Mouse (Mus musculus): ENCODE results near the gene Higd1c. TPM values are rescaled to one million over a fixed set of nuclear protein-coding genes. Genes with fewer than 3 reads are reported as not detected.
A peak's percentile ranks its signal among the peaks of the same experiment; 100 is the strongest.
"Not testable (repeated sequence)": the region's sequence is repeated elsewhere in the genome, so short reads cannot be mapped to it uniquely, and the experiment has no call there.

Gene Higd1c
- polyA plus RNA-seq, 1 experiment from 2014 or later = not detected

DNA sequence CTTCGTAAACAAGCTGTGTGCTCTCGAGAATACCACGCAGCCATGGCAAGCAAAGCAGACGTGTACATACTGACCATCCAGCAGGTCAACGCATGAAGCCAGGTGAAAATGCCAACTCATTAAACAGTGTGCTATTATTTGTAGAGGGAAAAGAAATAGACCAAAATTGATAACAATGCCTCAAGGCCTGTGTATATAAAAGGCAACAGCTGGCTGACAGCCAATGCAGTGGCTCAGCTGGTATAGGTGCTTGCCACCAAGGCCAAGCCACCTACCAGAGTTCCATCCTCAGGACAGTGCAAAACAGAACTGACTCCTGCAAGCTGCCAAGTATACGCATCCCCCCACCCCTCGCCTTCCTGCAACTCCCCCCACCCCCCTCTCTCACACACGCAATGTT is 51.3 kb downstream of the Higd1c start:
- H3K4me3 ChIP-seq = no peak overlapping the region
- no peak for ATAC-seq (ENCODE audit: borderline replicate concordance, extremely low read depth, low FRiP score, low TSS enrichment)
- no peak overlapping the region for H3K9ac ChIP-seq
- no peak overlapping the region for H3K27ac ChIP-seq
- H3K27me3 ChIP-seq = no peaks in the 10 kb centered on the region
- no peaks in the 10 kb centered on the region for H3K36me3 ChIP-seq
- H3K4me2 ChIP-seq = no peak overlapping the region
- H3K9me3 ChIP-seq = no peaks in the 10 kb centered on the region
- H3K4me1 ChIP-seq = peaks cover 8% of the 10 kb centered on the region; the same call in 1 of the 2 replicates
- WGBS = 81% methylated on average over 8 of the region's 8 CpGs

DNA sequence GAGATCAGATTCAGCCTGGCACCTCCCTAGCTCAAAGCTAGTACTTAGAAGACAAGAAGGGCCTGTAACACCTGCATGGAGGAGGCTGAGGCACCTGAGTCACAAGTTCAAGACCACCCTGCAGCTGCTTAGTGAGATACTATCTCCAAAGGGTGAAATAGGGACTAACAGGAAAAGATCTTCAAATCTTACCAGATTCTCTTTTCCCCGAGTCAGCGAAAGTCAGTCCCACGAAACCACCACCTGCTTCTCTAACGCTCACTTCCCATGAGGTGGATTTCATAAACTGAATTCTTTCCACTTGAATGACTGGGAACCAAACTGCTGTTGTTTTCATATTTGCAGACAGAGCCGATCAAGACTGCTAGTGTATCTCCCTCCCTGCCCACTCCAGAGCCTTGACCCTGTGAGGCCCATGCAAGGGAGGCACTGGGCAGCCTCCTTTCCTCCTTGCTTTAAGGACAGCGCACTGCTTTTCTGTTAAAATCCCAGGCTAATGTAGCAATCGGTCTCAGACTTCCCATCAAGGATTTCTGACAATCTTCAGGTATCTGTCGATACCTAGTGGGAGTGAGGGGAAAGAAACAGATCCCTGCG is 53.6 kb downstream of the Higd1c start:
- Histone ChIP-seq H3K9ac (no peak overlapping the region), H3K9me3 (no peaks in the 10 kb centered on the region), H3K36me3 (no peaks in the 10 kb centered on the region), H3K4me1 (peaks cover 18% of the 10 kb centered on the region), H3K27me3 (no peaks in the 10 kb centered on the region), H3K27ac (no peak overlapping the region), H3K4me3 (no peak overlapping the region), H3K4me2 (no peak overlapping the region)
- no peak for ATAC-seq (ENCODE audit: borderline replicate concordance, extremely low read depth, low FRiP score, low TSS enrichment)
- 80% methylated on average over 9 of the region's 9 CpGs for WGBS

DNA sequence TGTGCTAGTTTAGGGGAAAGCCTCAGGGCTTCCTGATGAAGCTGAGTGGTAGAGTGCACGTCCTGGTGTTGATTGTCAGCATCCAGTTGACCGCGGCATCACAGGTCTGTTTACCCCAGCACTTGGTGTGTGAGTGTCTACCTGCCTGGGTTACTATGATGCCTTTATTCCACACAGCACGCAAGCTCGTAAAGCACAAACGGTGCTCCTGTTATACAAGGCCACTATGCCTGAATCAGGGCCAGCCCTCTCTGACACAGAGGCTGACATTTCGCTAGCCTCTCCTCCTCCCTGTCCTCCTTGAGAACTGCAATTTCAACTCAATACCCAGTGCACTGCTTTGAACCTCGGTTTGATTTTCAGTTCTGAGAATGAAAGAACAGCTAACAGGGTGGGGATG is 55.0 kb downstream of the Higd1c start:
- H3K27ac ChIP-seq = no peak overlapping the region
- H3K36me3 ChIP-seq = no peaks in the 10 kb centered on the region
- no peak for ATAC-seq (ENCODE audit: borderline replicate concordance, extremely low read depth, low FRiP score, low TSS enrichment)
- no peak overlapping the region for H3K4me3 ChIP-seq
- H3K9me3 ChIP-seq = no peaks in the 10 kb centered on the region
- peaks cover 5% of the 10 kb centered on the region; the same call in 1 of the 2 replicates for H3K27me3 ChIP-seq
- 73% methylated on average over 8 of the region's 8 CpGs for WGBS
- H3K9ac ChIP-seq = no peak overlapping the region
- H3K4me1 ChIP-seq = peaks cover 21% of the 10 kb centered on the region
- no peak overlapping the region for H3K4me2 ChIP-seq

DNA sequence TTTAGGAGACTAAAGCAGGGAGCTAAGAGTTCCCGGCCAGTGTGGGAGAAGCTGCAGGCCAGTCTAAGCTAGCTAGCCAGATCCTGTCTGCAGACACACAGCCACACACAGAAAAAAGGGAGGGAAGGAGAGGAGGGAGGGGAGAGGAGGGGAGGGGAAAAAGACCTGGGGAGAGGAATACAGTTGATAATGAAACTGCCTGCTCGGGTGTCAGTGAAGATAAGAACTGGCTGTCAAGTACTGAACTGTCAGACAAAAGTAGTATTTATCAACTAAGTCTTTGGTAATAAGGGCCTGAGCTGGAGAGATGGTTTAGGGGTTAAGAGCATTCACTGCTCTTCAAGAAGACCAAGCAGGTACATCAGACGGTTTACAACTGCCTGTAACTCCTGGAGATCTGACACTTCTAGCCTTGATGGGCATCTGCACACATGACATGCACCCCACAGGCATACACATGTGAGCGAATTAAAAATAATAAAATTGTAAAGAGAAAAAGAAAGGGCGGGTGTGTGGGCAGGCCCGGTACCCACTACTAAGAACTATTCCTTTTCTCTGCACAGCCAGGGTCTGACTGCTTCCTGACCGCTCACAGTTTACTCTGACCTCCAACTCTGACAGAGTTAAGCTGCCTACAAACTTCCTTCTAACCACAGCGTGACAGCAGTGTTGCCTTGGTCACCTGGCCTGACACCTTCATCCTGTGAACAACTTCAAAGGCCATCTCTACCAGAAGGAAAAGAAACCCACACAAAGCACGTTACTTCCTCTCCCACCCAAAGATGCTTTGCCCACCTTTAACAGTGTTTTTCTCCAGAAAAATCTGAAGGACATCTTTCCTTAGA is 55.8 kb downstream of the Higd1c start:
- H3K4me2 ChIP-seq = no peak overlapping the region
- no peak overlapping the region for H3K9ac ChIP-seq
- no peak for ATAC-seq (ENCODE audit: borderline replicate concordance, extremely low read depth, low FRiP score, low TSS enrichment)
- peaks cover 14% of the 10 kb centered on the region for H3K27me3 ChIP-seq
- peaks cover 28% of the 10 kb centered on the region for H3K4me1 ChIP-seq
- 53% methylated on average over 9 of the region's 9 CpGs for WGBS
- H3K4me3 ChIP-seq = no peak overlapping the region
- H3K27ac ChIP-seq = no peak overlapping the region
- H3K36me3 ChIP-seq = no peaks in the 10 kb centered on the region
- no peaks in the 10 kb centered on the region for H3K9me3 ChIP-seq

DNA sequence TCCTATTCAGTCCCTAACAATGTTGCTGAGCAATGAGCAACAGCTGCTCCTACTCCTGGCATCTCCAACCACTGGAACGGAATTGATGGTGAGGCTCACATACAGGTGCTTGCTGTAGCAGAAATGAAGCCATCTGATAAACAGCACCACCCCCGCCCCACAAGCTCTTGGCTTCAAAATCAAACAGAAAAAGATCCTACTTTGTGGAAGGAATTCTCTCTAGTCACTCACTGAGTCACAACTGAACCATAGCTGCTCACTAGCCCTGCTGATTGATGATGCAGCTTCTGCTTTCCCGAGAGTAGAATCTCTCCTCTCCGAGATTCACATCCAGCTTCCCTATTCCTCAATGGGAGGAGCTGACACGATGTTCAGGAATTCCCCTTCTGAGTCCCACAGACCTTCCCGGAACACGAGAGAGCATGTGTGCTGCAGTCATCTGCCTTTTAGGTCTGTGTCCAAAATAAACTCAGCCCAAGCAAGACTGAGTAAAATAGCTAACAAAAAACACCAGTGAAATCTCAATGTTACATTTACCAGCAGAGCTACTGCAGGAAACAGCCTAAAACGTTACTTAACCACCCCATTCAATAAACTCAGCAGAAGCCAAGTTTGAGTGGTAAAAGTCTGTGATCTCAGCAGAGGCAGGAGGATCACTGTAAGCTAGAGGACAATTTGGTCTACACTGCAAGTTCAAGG is 56.9 kb downstream of the Higd1c start:
- Histone ChIP-seq H3K9ac (0 out of 2 replicates have a peak overlapping the region, but pooled peaks have one; percentile 1), H3K4me3 (peak overlapping the region; percentile 76)

DNA sequence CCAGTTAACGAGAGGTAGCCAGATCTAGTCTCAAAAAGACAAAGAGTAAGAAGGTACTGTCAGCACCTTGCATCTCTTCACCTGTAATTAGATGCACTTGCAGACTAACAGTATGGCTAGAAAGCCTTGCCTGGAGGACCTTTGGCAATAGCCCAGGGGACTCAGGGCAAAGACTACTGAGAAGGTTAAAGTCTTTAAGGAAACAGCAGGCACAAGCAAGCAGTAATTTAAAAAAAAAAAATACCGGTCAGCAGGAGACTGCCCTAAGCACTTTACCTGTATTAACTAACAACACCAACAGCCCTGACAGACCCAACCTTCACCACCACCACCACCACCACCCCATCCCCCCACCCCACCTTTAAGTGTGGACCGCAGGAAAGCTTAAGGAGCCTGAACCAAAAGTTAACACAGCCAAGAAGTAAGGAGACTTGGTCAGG is 57.4 kb downstream of the Higd1c start, which contains the start of gene Gm5475:
Gene Gm5475, plus strand, starts transcription at position 390 of the 440 bp plus-strand sequence.
- 18% methylated on average over 3 of the region's 3 CpGs for WGBS
- peaks cover 24% of the 10 kb centered on the region for H3K4me1 ChIP-seq
- H3K27ac ChIP-seq = not testable (repeated sequence)

More for the DNA sequence above, 56.9 kb downstream of the Higd1c start:
- no peak overlapping the region for H3K27ac ChIP-seq
- WGBS = 26% methylated on average over 8 of the region's 8 CpGs
- H3K4me2 ChIP-seq = peak overlapping the region; percentile 69
- H3K36me3 ChIP-seq = no peaks in the 10 kb centered on the region
- ATAC-seq (ENCODE audit: borderline replicate concordance, extremely low read depth, low FRiP score, low TSS enrichment) = no peak
- no peaks in the 10 kb centered on the region for H3K9me3 ChIP-seq
- peaks cover 24% of the 10 kb centered on the region for H3K27me3 ChIP-seq
- peaks cover 24% of the 10 kb centered on the region for H3K4me1 ChIP-seq

DNA sequence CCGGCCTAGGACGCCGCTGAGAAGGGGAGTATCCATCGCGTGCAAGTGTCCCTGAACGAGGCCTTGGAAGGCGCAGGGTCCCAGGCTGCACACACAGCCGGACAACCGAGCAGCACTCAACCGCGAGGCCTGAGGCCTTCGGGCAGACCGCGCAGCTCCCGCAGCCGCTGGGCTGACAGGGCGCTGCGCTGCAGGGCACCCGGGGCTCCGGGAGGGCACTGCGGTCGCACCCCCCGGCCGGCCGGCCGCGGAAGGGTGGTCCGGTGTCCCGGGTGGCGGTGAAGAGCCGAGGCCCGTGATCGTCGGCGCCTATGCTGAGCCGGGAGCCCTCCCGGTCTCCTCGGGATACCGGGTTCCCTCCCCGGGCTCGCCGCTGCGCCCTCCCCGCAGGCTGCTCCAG is 58.1 kb downstream of the Higd1c start:
- Histone ChIP-seq H3K9me3 (no peaks in the 10 kb centered on the region), H3K9ac (peak overlapping the region; percentile 67), H3K36me3 (no peaks in the 10 kb centered on the region), H3K4me3 (peak overlapping the region; percentile 76), H3K4me2 (peak overlapping the region; percentile 69), H3K27ac (no peak overlapping the region), H3K4me1 (peaks cover 24% of the 10 kb centered on the region), H3K27me3 (peaks cover 26% of the 10 kb centered on the region)
- peak; percentile 48 for ATAC-seq (ENCODE audit: borderline replicate concordance, extremely low read depth, low FRiP score, low TSS enrichment)
- WGBS = under 1% methylated on average over 44 of the region's 44 CpGs

More for the DNA sequence above, 57.4 kb downstream of the Higd1c start, which contains the start of gene Gm5475:
- H3K9ac ChIP-seq = peak within 1 kb of the TSS; percentile 67
- peak within 1 kb of the TSS; percentile 76 for H3K4me3 ChIP-seq
- H3K36me3 ChIP-seq; H3K9me3 ChIP-seq; ATAC-seq (ENCODE audit: borderline replicate concordance, extremely low read depth, low FRiP score, low TSS enrichment): not testable (repeated sequence)
- peak within 1 kb of the TSS; percentile 89 for H3K4me2 ChIP-seq
- peaks cover 26% of the 10 kb centered on the region for H3K27me3 ChIP-seq

DNA sequence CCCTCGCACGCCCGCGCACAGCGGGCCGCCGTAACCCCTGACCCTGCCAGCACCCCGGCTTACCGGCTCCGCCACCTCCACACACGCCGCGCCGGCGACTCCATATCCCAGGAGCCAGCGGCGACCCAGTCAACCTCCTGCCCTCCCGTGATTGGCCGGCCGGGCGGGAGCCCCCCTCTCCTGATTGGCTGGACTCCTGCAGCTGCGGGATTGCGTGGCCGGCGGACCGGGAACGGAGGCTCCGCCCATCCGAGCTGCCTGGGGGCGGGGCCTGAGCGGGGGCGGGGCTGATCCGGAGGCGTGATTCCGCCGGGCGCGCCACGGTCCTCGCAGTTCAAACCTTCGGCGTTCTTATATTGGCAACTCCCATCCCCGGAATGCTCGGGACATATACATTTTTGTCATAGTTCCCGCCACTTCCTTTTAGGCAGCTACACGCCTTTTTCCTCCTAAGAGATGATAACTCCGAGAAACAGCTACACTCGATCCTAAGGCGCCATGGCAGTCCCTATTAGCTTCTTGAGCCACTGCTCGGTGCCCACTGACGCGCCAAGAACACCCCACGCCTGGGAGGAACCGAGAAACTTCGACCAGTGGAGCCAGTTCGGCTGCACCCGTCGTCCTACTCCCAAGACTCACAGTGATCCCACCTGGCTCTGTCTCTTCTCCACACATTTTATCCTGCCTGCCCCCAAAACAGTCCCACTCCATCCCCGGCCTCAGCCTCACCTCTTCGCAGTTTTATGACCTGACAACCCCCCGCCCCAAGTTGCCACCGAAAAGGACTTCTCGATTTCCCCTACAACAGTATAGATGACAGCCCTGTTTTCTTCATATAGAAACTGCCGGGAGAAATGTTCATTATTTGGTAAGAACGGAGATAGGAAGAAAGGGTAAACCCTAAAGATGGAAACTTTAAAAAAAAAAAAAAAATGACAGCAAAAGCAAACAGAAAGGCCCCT is 58.8 kb downstream of the Higd1c start:
- peak overlapping the region; percentile 59 for H3K27ac ChIP-seq
- peaks cover 24% of the 10 kb centered on the region for H3K4me1 ChIP-seq
- H3K9me3 ChIP-seq = no peaks in the 10 kb centered on the region
- H3K4me2 ChIP-seq = peak overlapping the region; percentile 89
- peak; percentile 98 for ATAC-seq (ENCODE audit: borderline replicate concordance, extremely low read depth, low FRiP score, low TSS enrichment)
- H3K9ac ChIP-seq = peak overlapping the region; percentile 67
- H3K36me3 ChIP-seq = no peaks in the 10 kb centered on the region
- peak overlapping the region; percentile 76 for H3K4me3 ChIP-seq
- 1% methylated on average over 65 of the region's 65 CpGs for WGBS
- peaks cover 26% of the 10 kb centered on the region for H3K27me3 ChIP-seq

DNA sequence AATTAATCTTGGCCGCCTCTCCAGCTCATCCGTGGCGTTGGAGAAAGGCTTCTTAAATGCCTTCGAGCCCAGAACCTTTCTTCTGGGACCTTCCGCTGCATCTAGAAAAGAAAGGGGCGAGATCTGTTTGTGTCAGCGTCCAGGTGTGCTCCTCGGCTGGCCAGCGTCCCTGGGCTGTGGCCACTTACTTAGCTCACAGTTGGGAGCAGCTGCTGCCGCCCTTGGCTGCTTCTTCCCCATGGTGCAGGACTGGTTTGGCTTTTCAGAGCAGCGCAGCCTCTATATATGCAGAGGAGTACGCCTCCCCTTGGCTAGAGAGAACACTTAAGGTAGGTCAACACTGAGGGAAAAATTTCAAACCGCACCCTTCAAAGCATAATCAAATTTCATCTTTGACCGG is 59.6 kb downstream of the Higd1c start:
- 5% methylated on average over 14 of the region's 14 CpGs for WGBS
- Histone ChIP-seq H3K9ac (peak overlapping the region; percentile 17; the same call in 1 of the 2 replicates), H3K27me3 (peaks cover 26% of the 10 kb centered on the region), H3K27ac (peak overlapping the region; percentile 59), H3K36me3 (no peaks in the 10 kb centered on the region), H3K4me3 (peak overlapping the region; percentile 76), H3K9me3 (no peaks in the 10 kb centered on the region), H3K4me1 (peaks cover 24% of the 10 kb centered on the region), H3K4me2 (peak overlapping the region; percentile 89)
- no peak for ATAC-seq (ENCODE audit: borderline replicate concordance, extremely low read depth, low FRiP score, low TSS enrichment)

DNA sequence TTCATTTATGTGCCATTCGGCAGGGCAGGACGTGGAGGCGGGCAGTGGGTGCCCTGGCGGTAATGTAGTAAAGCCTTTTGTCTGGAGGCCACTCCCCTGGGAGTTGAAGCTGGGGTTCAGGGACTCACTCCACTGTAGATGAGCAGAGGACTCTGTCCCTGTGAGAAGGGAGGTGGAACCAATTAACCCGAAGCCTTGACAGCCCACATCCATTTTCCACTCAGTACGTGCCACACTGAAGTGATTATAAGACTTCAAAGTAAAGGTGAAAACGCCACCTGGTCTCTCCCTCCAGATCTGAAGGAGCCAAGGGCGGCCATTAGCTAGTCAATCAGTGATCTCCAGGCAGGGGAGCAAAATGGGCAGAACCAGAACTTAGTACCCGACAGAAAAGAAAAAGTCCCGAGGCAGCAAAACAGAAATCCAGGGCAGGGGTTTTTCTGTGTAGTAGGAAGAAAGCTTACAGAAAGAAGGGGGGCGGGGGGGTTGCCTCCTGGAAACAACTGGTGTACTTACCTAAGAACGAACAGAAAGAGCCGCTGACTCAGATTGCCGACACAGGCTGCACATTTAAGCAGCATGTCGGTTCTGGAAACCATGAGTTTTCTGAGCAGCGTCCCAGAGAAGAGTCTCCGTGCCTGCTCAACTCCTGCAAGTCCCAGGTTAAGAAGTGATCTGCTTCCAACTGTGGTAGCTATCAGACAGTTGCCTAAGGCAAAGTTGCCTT is 60.2 kb downstream of the Higd1c start, which contains the start of gene Slc11a2:
Gene Slc11a2, minus strand, starts transcription at position 677 of the 727 bp plus-strand sequence.
- Histone ChIP-seq H3K27ac (peak within 1 kb of the TSS; percentile 59), H3K36me3 (no peaks in the 10 kb centered on the region), H3K27me3 (peaks cover 26% of the 10 kb centered on the region), H3K4me2 (peak within 1 kb of the TSS; percentile 89), H3K9me3 (no peaks in the 10 kb centered on the region), H3K4me3 (peak within 1 kb of the TSS; percentile 76), H3K9ac (peak within 1 kb of the TSS; percentile 17), H3K4me1 (peaks cover 24% of the 10 kb centered on the region)
- WGBS = 21% methylated on average over 17 of the region's 17 CpGs
- no peak for ATAC-seq (ENCODE audit: borderline replicate concordance, extremely low read depth, low FRiP score, low TSS enrichment)

All from lung, embryonic 15.5 days (tissue).